Mouse (Mus musculus): ENCODE data around the gene Evc2.

The Evc2 gene

GRCm38 (mm10) chr5:37472025-37472608 lies 133.8 kb downstream of the Evc2 start:
- DNase-seq (ENCODE audit: low read depth) = no peak
